Mouse (Mus musculus): ENCODE measurements at regions not wholly inside any gene's neighbourhood (a gene's known extent, or its start where the extent isn't known, plus 50 kb on each side); places are given as distances from the start of the nearest gene placed in this dataset.

- no peak for DNase-seq (ENCODE audit: low spot score in 2 of 2)
These were observed 322.8 kb downstream of the Med10 start for GRCm38 (mm10) chr13:70124860-70125545.

DNA sequence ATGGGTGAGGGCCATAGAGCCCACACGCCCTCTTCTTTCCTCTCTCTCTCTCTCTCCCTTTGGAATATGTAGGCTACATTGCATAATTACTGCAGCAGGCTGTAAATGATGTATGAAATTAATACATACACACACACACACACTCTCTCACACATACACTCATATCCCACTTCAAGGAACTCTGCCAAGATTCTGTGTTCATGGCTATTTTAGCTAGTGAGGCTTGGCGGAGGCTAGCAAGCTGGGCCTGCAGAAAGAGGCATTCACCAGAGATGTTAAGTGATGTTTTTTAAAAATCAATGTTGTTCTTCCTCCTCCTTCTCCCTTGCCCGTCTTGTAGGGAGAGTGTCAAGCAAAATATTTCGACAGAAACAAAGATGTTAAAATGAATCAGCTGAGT, 325.1 kb downstream of the Med10 start:
- DNase-seq (ENCODE audit: low spot score in 2 of 2): no peak

GRCm38 (mm10) chr13:70134544-70134943, 332.3 kb downstream of the Med10 start:
- DNase-seq (ENCODE audit: low spot score in 2 of 2): no peak

DNA sequence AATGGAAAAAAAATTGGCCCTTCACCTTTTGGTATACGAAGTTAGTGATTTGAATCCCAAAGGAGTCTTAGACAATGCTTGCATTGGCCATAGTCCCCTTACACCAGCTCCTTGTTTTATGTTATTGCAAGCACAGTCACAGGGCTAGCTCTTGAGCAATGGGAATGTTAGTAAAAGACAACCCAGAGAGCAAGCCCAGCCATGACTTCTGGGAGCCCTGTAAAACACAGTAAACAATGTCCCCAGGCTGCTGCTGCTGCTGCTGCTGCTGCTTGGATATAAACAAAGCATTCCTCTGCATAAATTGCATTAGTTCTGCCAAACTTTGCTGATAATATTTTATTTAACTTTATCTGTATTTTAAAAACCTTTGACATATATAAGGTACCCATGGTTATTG, 334.0 kb downstream of the Med10 start:
- DNase-seq (ENCODE audit: low spot score in 2 of 2): no peak

GRCm38 (mm10) chr13:70144461-70144860, 342.3 kb downstream of the Med10 start:
- no peak for DNase-seq (ENCODE audit: low spot score in 2 of 2)

GRCm38 (mm10) chr13:70145466-70145865, 343.3 kb downstream of the Med10 start:
- DNase-seq (ENCODE audit: low spot score in 2 of 2): no peak

DNA sequence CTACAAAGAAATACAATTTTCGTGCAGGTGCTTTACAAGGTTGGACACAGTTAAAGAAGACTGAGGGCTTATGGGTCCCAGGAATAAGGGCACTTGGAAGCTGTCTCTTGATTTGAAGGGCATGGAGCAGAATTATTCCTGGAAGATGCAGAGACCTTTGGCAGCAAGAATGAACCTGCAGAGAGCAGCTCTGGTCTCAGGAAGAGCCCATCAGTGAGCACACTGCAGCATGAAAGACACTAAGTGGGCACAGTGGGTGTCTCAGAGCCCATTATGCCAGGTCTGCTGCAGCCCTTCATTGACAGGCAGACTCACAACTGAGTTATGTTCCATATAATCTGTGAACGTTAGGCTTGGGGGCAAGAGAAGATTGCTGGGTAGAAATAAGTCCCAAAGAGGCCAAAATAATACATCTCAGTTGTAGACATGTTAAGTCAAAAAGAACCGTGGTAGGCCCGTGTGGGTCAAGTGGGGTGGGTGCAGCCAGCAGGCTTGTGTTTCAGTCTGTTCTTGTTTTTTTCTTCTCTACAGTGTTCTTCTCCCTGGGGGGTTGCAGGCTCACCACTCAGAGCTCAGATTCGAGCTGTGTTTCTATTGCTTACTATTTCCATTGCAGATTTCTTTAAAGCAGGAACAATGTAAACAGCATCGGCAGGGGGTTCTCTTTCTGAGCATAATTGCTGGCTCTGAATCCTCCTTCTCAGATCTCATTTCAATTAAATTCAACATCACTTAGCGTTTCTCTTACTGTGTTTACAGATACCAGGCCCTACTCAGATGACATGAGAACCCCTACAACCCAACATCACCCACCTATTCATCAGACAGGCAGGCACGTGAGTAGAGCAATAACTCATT, 347.1 kb downstream of the Med10 start:
- no peak for DNase-seq (ENCODE audit: low spot score in 2 of 2)

DNA sequence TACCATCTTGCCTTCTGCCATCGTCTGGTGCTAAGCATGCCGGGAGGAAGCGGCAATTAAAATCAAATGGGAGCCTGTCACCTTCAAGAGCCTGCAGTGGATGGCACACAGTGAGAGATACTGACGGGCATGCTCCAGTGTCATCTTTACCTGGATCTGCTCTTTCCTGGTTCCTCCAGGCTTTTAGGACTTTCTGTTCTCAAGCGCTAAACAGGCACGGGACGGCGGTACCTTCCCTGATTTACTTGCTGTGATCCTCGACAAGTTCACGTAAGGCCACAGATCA, 347.6 kb downstream of the Med10 start:
- DNase-seq (ENCODE audit: low spot score in 2 of 2): no peak

GRCm38 (mm10) chr13:70153062-70153461, 350.9 kb downstream of the Med10 start:
- no peak for DNase-seq (ENCODE audit: low spot score in 2 of 2)

DNA sequence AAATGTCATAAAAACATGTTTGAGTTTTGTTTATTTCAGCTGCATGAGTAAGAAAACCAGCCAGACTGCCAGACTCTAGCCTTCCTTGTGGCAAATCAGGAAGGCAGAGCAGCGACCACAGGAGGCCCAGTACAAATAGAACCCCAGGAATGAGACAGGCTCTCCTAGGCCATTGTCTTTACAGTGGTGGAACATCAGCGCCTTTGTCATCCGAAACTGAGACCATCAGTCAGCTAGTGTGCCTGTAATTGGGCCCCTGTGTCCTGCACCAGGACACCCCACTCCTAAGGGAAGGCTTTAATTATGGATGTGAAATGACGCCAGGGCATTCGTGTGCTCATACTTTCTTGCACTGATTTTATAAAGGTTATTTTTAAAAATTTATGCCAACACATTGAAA, 353.4 kb downstream of the Med10 start:
- DNase-seq (ENCODE audit: low spot score in 2 of 2): no peak

GRCm38 (mm10) chr13:70156975-70157588, 354.9 kb downstream of the Med10 start:
- no peak for DNase-seq (ENCODE audit: low spot score in 2 of 2)

- no peak for DNase-seq (ENCODE audit: low spot score in 2 of 2)
These were observed 356.9 kb downstream of the Med10 start for GRCm38 (mm10) chr13:70159065-70159464.

DNA sequence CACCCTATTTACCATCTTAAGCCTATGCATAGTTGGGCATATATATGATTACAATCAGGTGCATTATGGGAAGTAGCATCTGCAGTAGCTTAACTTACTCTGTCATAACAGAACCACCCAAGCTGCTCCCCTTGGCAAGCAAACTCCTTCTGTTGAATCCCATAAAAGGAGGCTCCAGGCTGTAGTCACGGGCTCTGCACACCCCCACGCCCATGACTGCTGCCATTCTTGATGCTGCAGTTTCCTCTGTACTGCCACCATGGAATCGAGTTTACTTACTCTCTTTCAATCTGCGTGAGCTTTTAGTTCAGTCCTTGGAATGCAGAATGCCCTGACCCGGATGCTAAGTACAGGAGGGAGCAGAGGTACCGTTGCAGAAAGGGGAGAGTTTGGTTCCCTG, 357.4 kb downstream of the Med10 start:
- peak; percentile 22 to 35 for DNase-seq (ENCODE audit: low spot score in 2 of 2)

DNA sequence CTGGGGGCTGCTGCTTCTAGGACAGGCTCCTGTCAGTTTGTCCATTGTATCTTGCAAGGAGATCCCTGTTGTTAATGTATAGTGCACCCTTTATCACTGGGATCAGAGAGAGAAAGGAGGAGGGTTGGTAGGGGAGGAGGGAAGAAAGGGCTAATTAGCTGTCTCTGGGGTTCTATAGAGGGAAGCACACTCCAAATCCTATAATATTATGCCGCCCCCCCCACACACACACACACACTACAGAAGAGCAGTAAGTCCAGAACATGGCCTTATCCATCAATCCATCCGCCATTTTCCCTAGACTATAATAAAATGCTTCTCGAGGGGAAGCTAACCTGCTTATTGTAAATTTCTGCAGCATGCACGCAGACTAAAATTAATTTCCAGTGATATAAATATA, 359.9 kb downstream of the Med10 start:
- no peak for DNase-seq (ENCODE audit: low spot score in 2 of 2)

GRCm38 (mm10) chr13:70165511-70166225, 363.5 kb downstream of the Med10 start:
- DNase-seq (ENCODE audit: low spot score in 2 of 2): no peak

DNA sequence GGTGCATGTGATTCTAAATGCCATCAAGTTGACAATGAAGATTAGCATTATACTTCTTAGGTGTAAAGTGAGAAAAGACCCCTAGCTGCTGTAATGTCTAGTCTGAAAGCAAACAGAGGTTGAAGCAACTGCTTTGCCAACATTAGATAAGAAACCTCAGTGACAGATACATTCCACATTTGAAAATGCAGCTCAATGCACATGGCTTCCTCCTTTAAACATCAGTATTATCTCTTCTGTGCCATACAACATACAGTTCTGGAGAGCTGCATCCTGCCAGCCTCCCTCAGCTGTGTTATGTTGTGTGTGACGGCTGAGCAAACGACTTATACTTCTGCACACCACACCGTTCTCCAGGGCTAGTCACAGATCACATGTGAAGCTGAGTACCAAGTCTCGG, 365.6 kb downstream of the Med10 start:
- DNase-seq (ENCODE audit: low spot score in 2 of 2): no peak

DNA sequence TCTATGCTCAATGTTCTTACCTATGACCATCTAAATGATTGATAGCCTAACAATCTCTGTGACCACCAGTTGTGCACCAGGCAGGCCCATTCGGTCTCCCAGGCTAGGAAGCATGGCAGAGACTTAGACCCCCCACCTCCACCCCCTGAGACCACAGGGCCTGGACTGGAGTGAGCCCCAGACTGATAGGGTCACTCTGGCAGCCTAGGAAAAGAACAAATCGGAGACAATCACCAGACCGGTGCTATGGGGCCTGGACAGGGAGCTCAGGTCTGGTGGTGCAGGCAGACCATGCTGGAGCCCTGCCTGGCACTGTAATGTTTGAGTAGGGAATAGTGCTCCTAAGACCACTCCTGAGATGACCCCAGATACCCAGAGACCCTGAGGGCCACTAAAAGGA, 366.7 kb downstream of the Med10 start:
- DNase-seq (ENCODE audit: low spot score in 2 of 2): no peak

DNA sequence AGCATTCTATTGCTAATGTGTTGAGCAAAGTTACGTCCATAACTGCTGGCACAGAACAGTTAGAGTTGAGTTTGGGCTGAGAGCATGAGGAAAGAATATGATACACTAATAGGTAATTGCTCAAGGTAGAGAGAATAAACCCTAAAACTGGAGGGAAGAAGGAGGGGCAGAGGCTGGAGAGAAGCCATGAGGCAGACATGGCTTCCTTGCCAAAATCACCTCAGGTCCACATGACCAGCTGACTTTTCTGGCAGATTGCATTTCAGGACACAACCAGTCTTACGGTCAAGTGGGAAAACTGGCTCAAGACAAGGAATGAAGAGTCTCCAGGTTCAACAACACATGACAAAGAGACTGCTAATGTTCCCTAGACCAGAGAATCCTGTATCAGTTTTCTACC, 374.9 kb downstream of the Med10 start:
- DNase-seq (ENCODE audit: low spot score in 2 of 2): no peak

DNA sequence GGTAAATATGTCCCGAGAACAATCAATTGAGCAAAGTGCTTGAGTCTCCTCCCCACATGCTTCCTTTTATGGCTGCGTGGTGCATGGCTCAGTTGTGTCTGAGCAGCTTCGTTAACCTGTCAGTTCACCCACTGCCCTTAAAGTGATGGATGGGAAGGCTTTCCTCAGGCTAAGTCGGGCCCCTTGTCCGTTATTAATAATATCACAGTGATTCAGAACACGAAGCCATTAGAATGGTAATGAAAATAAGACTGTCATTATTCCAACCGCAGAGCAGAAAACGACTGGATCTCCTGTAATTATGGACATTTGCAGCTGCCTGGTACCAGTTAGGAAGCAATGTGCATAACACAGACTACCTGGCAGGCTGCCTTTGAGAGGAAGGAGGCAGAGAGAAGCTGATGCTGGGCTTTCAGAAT, 375.9 kb downstream of the Med10 start:
- DNase-seq (ENCODE audit: low spot score in 2 of 2): no peak

GRCm38 (mm10) chr13:70190978-70191377, 388.8 kb downstream of the Med10 start:
- DNase-seq (ENCODE audit: low spot score in 2 of 2): no peak

- DNase-seq (ENCODE audit: low spot score in 2 of 2): no peak
These were observed 390.2 kb downstream of the Med10 start for GRCm38 (mm10) chr13:70192101-70193025.

All from frontal cortex, postnatal 25 days (tissue).